Mouse (Mus musculus): ENCODE results near the gene Ccdc34.

- TF ChIP-seq POLR2A (IDR thresholded peaks at IDR 0.05; ENCODE audit: borderline replicate concordance, low read depth, low read length) (no peak), CTCF (IDR thresholded peaks at IDR 0.05; ENCODE audit: low read depth, low read length) (no peak)
Observed at GRCm38 (mm10) chr2:109989196-109989595, 28.4 kb upstream of the Ccdc34 start.

Data from bone marrow macrophage, adult 2 months (primary cell).